Mouse (Mus musculus): ENCODE measurements at regions not wholly inside any gene's neighbourhood (a gene's known extent, or its start where the extent isn't known, plus 50 kb on each side); places are given as distances from the start of the nearest gene placed in this dataset.

DNA sequence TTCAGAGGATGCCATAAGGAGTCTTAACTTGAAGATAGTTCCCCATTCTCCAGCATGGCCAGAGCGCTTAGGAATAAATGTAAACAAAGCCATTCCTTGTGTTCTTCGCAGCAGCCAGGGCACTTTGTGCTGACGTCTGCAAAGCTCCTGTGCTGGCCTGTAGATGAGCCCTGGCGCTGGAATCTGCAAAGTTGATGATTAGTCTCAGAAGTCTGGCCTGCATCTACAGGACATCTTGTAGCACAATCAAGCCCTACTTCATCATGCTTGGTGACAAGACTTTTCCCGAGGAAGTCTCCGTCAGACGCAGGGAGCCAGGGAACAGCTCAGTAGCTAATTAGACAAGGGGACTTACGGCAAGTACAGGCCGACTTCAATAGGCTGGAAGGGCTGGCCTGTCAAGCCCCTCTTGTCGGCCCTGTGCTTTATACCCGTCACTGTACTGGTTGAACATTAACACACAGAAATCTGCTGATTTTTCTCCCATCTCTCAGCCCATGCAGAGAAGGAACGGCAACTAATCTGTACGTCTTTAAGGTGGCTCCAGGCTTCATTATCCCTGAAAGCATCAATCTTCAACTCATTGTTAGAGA is 87.6 kb upstream of the Nrbf2 start:
- no peak overlapping the region for H3K27ac ChIP-seq (ENCODE audit: control insufficient read depth, insufficient read depth, low read depth, low read length)
- no peak overlapping the region for H3K4me3 ChIP-seq (ENCODE audit: control insufficient read depth, low read depth, low read length)
- TF ChIP-seq CTCF (IDR thresholded peaks at IDR 0.05; ENCODE audit: control insufficient read depth, insufficient read depth, insufficient replicate concordance, low read depth, low read length): no peak
- TF ChIP-seq POLR2A (IDR thresholded peaks at IDR 0.05; ENCODE audit: control insufficient read depth, low read depth, low read length): no peak
- no peaks in the 10 kb centered on the region for H3K4me1 ChIP-seq (ENCODE audit: control insufficient read depth, insufficient read depth, low read length)
- no peaks in the 10 kb centered on the region for H3K27me3 ChIP-seq (ENCODE audit: control insufficient read depth, insufficient read depth, low read length)
- H3K36me3 ChIP-seq (ENCODE audit: control insufficient read depth, insufficient read depth, low read length): no peaks in the 10 kb centered on the region

GRCm38 (mm10) chr10:67376638-67377037 is 91.5 kb upstream of the Nrbf2 start:
- Histone ChIP-seq H3K4me3 (ENCODE audit: control insufficient read depth, low read depth, low read length) (no peak overlapping the region), H3K27ac (ENCODE audit: control insufficient read depth, insufficient read depth, low read depth, low read length) (no peak overlapping the region), H3K27me3 (ENCODE audit: control insufficient read depth, insufficient read depth, low read length) (no peaks in the 10 kb centered on the region), H3K36me3 (ENCODE audit: control insufficient read depth, insufficient read depth, low read length) (no peaks in the 10 kb centered on the region), H3K4me1 (ENCODE audit: control insufficient read depth, insufficient read depth, low read length) (no peaks in the 10 kb centered on the region)
- no peak for TF ChIP-seq CTCF (IDR thresholded peaks at IDR 0.05; ENCODE audit: control insufficient read depth, insufficient read depth, insufficient replicate concordance, low read depth, low read length)
- TF ChIP-seq POLR2A (IDR thresholded peaks at IDR 0.05; ENCODE audit: control insufficient read depth, low read depth, low read length): no peak

DNA sequence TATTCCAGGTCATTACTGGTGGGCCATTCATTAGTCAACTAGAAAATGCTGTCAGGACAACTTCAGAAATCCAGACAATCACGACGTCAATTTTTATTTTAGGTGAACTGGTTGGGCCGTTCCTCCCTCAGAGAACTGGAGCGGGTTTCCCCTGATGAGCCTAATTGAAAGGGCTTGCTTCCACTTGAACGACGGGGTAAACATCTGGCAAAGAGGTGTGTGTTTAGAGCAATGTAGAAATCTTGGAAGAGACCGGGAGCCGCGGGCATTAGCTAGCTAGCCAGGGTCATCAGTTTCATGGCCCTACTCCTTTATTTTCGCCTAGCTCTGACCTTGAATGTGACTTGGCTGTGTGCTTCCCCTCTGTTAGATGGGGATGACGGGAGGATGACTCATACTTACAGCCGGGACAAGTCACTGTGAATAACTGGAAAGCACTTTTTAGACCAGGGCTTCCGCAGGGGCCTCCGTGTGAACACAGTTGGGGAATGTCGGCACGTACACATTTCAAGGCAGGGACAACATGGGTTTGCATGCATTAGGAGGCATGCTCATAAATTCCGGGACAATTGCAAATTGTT is 92.6 kb upstream of the Nrbf2 start:
- Histone ChIP-seq H3K27ac (ENCODE audit: control insufficient read depth, insufficient read depth, low read depth, low read length) (no peak overlapping the region), H3K27me3 (ENCODE audit: control insufficient read depth, insufficient read depth, low read length) (no peaks in the 10 kb centered on the region), H3K4me1 (ENCODE audit: control insufficient read depth, insufficient read depth, low read length) (no peaks in the 10 kb centered on the region)

GRCm38 (mm10) chr10:67380174-67380573 is 95.1 kb upstream of the Nrbf2 start:
- H3K4me1 ChIP-seq (ENCODE audit: control insufficient read depth, insufficient read depth, low read length): no peaks in the 10 kb centered on the region

More for the DNA sequence above, 92.6 kb upstream of the Nrbf2 start:
- TF ChIP-seq CTCF (IDR thresholded peaks at IDR 0.05; ENCODE audit: control insufficient read depth, insufficient read depth, insufficient replicate concordance, low read depth, low read length) (no peak), POLR2A (IDR thresholded peaks at IDR 0.05; ENCODE audit: control insufficient read depth, low read depth, low read length) (no peak)
- Histone ChIP-seq H3K4me3 (ENCODE audit: control insufficient read depth, low read depth, low read length) (no peak overlapping the region), H3K36me3 (ENCODE audit: control insufficient read depth, insufficient read depth, low read length) (no peaks in the 10 kb centered on the region)

DNA sequence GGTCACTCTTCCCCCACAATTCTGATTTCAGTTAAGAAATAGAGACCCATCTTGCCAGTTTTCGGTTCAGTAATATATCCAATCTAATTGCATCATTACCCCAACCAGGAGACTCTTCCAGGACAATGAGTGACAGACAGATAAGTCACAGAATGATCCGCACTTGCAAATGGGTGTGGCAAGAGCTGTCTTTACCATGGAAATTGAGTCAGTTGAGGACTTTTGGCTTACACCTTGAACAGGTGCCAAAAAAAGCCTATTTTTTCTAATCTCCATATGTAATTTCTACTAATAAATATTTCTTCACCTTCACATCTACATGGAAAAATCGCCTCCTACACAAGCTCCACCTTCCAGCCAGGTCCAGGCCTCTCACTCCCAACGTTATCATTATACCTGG is 98.2 kb upstream of the Nrbf2 start:
- TF ChIP-seq CTCF (IDR thresholded peaks at IDR 0.05; ENCODE audit: control insufficient read depth, insufficient read depth, insufficient replicate concordance, low read depth, low read length): no peak
- TF ChIP-seq POLR2A (IDR thresholded peaks at IDR 0.05; ENCODE audit: control insufficient read depth, low read depth, low read length): no peak
- Histone ChIP-seq H3K27me3 (ENCODE audit: control insufficient read depth, insufficient read depth, low read length) (no peaks in the 10 kb centered on the region), H3K27ac (ENCODE audit: control insufficient read depth, insufficient read depth, low read depth, low read length) (no peak overlapping the region), H3K4me3 (ENCODE audit: control insufficient read depth, low read depth, low read length) (no peak overlapping the region), H3K4me1 (ENCODE audit: control insufficient read depth, insufficient read depth, low read length) (no peaks in the 10 kb centered on the region), H3K36me3 (ENCODE audit: control insufficient read depth, insufficient read depth, low read length) (no peaks in the 10 kb centered on the region)

More at GRCm38 (mm10) chr10:67380174-67380573, 95.1 kb upstream of the Nrbf2 start:
- Histone ChIP-seq H3K27ac (ENCODE audit: control insufficient read depth, insufficient read depth, low read depth, low read length) (no peak overlapping the region), H3K36me3 (ENCODE audit: control insufficient read depth, insufficient read depth, low read length) (no peaks in the 10 kb centered on the region), H3K27me3 (ENCODE audit: control insufficient read depth, insufficient read depth, low read length) (no peaks in the 10 kb centered on the region), H3K4me3 (ENCODE audit: control insufficient read depth, low read depth, low read length) (no peak overlapping the region)
- TF ChIP-seq POLR2A (IDR thresholded peaks at IDR 0.05; ENCODE audit: control insufficient read depth, low read depth, low read length) (no peak), CTCF (IDR thresholded peaks at IDR 0.05; ENCODE audit: control insufficient read depth, insufficient read depth, insufficient replicate concordance, low read depth, low read length) (no peak)

DNA sequence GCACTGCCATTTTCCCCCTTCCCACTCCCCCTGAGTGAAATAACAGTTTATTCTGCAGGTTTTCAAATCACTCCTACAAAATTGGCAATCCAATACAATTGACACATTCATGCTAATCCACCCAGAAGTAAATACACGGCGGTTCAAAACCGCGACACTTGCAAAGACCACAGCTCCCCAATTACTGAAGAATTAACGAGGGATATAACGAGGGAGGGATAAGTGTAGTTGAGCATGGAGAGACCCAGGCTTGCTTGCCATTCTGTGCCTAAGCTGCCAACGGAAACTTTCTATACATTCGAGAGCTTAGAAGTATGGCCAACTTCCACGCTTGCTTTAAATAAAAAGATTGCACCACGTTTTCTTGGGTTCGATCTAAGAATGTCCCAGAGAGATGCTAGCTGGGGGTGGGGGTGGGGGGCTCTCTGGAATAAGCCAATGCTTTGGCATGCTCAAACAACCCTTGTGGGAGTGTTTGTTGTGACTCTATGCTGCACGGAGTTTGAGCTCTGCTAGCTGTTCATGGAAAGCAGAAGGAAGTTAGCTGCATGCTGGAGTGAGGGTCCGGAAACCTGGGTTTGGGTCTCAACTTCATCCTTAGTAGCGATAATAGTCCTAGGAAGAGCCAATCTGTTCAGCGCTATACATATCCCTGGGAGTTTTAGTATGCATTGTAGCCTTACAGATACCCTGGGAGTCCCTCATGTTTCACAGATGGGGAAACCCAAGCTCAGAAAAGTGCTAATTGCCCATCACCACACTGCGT is 98.9 kb upstream of the Nrbf2 start:
- H3K36me3 ChIP-seq (ENCODE audit: control insufficient read depth, insufficient read depth, low read length): no peaks in the 10 kb centered on the region

GRCm38 (mm10) chr10:67384568-67384958 is 99.5 kb upstream of the Nrbf2 start:
- Histone ChIP-seq H3K4me1 (ENCODE audit: control insufficient read depth, insufficient read depth, low read length) (no peaks in the 10 kb centered on the region), H3K4me3 (ENCODE audit: control insufficient read depth, low read depth, low read length) (no peak overlapping the region), H3K27me3 (ENCODE audit: control insufficient read depth, insufficient read depth, low read length) (no peaks in the 10 kb centered on the region), H3K36me3 (ENCODE audit: control insufficient read depth, insufficient read depth, low read length) (no peaks in the 10 kb centered on the region), H3K27ac (ENCODE audit: control insufficient read depth, insufficient read depth, low read depth, low read length) (no peak overlapping the region)
- no peak for TF ChIP-seq CTCF (IDR thresholded peaks at IDR 0.05; ENCODE audit: control insufficient read depth, insufficient read depth, insufficient replicate concordance, low read depth, low read length)
- TF ChIP-seq POLR2A (IDR thresholded peaks at IDR 0.05; ENCODE audit: control insufficient read depth, low read depth, low read length): no peak

More for the DNA sequence above, 98.9 kb upstream of the Nrbf2 start:
- TF ChIP-seq POLR2A (IDR thresholded peaks at IDR 0.05; ENCODE audit: control insufficient read depth, low read depth, low read length) (no peak), CTCF (IDR thresholded peaks at IDR 0.05; ENCODE audit: control insufficient read depth, insufficient read depth, insufficient replicate concordance, low read depth, low read length) (no peak)
- Histone ChIP-seq H3K4me1 (ENCODE audit: control insufficient read depth, insufficient read depth, low read length) (no peaks in the 10 kb centered on the region), H3K4me3 (ENCODE audit: control insufficient read depth, low read depth, low read length) (no peak overlapping the region), H3K27me3 (ENCODE audit: control insufficient read depth, insufficient read depth, low read length) (no peaks in the 10 kb centered on the region), H3K27ac (ENCODE audit: control insufficient read depth, insufficient read depth, low read depth, low read length) (no peak overlapping the region)
